Mouse (Mus musculus): ENCODE measurements around the gene L1cam. TPM values are rescaled to one million over a fixed set of nuclear protein-coding genes. Genes with fewer than 3 reads are reported as not detected.
A peak's percentile ranks its signal among the peaks of the same experiment; 100 is the strongest.

L1cam gene
- total RNA-seq (2021) = 1 to 10 TPM; 2.2 to 2.3 TPM

DNA sequence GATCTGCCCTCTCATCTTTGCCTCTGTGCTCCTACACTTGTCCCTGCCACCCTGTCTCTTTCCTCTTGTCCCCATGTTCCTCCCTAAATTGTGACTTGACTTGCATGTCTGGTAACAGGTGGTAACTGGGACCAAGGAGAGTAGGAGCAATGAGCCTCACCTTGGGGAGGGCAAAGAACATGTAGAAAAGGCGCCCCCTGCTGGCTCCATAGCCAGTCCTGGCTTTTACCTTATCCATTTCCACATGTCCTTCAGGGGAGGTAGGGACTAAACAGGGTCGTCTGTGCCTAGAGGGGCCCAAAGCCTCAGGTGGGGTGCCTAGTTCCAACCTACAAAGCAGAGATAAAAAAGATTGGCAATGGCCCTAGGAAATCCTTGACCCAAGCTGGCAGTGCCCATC lies at the start of gene L1cam:
L1cam (minus strand) TSS at position 387 of the 400 bp plus-strand sequence.
- no peak for DNase-seq (ENCODE audit: low spot score)
- intact Hi-C loops (cut with DNase I) = loop anchor here (5.0 kb wide), 1 partner anchor 98 kb away; no protein-coding TSS in a partner anchor

GRCm38 (mm10) chrX:73942294-73942693 lies 46.4 kb upstream of the L1cam start:
- intact Hi-C loops (cut with DNase I) = loop anchor here (5.0 to 10.0 kb wide), 2 partner anchors 270 to 887 kb away; partner anchors contain the start of gene Slc6a8

GRCm38 (mm10) chrX:73941860-73942259 lies 46.0 kb upstream of the L1cam start:
- DNase-seq (ENCODE audit: low spot score) = no peak
- intact Hi-C loops (cut with DNase I) = loop anchor here (5.0 to 10.0 kb wide), 2 partner anchors 270 to 887 kb away; partner anchors contain the start of gene Slc6a8

More at GRCm38 (mm10) chrX:73942294-73942693, 46.4 kb upstream of the L1cam start:
- no peak for DNase-seq (ENCODE audit: low spot score)

DNA sequence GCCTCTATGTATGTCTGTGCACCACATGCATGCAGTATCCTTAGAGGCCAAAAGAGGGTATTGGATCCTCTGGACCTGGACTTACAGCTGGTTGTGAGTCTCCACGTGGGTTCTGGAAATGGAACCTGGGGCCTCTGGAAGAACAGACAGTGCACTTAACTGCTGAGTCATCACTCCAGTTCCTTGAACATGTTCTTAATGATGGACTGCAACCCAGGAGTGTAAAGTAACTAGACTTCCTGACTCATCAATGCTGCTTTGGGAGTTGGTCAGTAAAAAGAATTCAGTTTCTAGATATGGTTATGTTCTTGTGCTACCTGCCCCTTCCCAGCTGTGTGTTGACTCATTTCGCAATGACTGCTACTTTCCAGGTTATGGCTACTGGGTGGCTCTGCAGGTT lies 36.0 kb upstream of the L1cam start:
- DNase-seq (ENCODE audit: low spot score) = no peak
- intact Hi-C loops (cut with DNase I) = no loop called here

- intact Hi-C loops (cut with DNase I) = no loop called here
- peak; percentile 50 for DNase-seq (ENCODE audit: low spot score)
Observed at GRCm38 (mm10) chrX:73930402-73931062, 34.6 kb upstream of the L1cam start, which contains the start of gene Renbp. Renbp (minus strand) TSS chrX:73930850.

- no peak for DNase-seq (ENCODE audit: low spot score)
- intact Hi-C loops (cut with DNase I) = no loop called here
Observed at GRCm38 (mm10) chrX:73922550-73922882, 26.6 kb upstream of the L1cam start.

DNA sequence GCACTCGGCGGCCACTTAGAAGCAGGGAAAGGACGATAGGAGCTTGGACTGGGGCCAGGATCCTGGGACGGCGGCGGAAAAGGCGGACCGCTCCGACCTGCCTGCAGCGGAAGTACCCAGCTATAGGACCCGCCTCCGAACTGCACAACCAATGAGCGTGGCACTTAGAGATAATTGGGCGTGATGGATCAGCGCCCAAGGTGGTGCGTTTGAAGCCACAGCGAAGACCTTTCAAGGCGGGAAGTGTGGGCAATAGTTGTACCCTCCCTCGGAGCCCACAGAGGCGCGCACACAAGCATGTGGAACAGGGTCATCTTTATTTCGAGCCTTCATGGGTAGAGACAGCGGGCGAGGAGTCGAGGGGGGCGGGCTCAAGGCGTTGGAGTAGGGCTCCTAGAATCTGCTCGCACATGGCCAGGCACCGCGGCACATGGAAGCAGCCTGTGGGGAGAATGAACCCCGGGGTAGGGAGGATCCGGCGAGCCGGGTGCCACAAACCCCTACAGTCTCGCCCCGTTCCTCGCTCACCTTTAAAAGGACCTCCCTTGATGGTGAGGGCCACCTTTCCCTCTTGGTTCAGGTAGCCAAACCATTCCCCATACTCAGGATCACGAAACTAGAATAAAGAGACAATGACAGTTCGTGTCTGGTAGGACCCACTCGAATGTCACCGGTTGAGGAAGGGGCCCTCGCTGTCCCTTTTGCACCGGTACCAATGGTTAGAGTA lies 26.1 kb upstream of the L1cam start, which contains the start of the genes Arhgap4 and Naa10:
Arhgap4 (minus strand) TSS at position 48 of the 727 bp plus-strand sequence.
Naa10 (minus strand) TSS at position 122 of the 727 bp plus-strand sequence.
- DNase-seq (ENCODE audit: low spot score) = peak; percentile 75
- intact Hi-C loops (cut with DNase I) = no loop called here

DNA sequence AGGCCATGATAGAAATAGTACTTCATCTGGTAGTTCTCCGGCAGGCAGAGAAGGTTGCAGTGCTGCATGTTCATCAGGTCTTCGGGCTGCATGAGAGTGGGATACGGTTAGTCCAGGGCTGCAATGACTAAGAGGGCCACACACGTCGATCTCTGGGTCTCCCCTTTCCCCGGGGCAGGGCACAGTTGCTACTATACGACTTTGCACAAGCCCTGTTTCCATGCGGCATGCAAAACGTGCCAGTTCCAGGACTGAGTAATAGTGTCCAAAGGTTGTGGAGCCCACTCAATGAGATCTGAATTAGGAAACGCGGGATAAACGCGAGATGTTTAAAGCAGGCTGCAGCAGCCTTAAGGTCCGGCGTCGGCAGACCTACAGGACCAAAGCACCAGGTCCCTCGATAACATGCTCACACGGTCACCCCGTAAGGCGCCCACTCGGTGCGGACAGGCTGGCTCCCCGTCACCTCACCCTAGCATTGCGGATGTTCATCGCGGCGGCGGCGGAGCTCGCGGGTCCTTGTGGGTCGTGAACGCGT lies 25.4 kb upstream of the L1cam start:
- intact Hi-C loops (cut with DNase I) = no loop called here
- DNase-seq (ENCODE audit: low spot score) = no peak

DNA sequence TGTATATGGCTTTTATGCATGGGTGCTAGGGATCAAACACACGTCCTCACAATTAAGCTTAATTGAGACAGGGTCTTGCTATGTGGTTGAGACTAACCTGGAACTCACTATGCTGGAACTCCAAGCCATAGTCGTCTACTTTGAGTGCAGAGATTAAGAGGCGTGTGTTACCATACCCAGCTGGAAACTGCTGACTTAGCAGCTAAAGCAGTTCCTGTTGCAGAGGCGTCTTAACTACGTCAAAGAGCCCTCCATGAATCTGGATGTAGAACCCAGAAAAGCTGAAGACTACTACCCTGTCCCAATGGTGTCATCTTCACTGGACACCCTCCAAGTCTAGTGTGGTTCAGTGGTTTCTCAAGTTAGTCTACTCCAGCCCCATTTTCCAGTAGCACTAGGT lies 22.7 kb upstream of the L1cam start:
- intact Hi-C loops (cut with DNase I) = no loop called here
- DNase-seq (ENCODE audit: low spot score) = no peak

DNA sequence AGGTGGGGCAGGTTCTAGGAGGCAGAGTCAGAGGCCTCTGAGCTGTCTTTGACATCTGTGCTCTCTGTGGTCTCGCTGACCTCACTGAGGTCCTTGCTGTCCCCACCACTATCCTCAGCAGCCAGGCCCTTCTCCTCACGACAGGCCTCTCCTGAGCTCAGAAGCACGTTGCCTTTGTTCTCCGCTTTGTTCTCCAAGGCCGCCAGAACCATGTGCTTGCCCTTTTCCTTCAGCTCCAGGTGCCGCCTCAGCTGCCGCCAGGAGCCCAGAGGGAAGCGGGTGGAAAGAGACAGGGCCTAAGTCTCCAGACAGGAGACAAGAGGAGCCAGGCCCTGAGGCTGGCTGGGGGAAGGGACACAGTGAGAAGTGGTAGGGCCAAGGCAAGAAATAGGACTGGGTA lies 21.0 kb upstream of the L1cam start:
- intact Hi-C loops (cut with DNase I) = no loop called here
- no peak for DNase-seq (ENCODE audit: low spot score)

- intact Hi-C loops (cut with DNase I) = no loop called here
- peak; percentile 80 for DNase-seq (ENCODE audit: low spot score)
Observed at GRCm38 (mm10) chrX:73914827-73915703, 19.2 kb upstream of the L1cam start.

DNA sequence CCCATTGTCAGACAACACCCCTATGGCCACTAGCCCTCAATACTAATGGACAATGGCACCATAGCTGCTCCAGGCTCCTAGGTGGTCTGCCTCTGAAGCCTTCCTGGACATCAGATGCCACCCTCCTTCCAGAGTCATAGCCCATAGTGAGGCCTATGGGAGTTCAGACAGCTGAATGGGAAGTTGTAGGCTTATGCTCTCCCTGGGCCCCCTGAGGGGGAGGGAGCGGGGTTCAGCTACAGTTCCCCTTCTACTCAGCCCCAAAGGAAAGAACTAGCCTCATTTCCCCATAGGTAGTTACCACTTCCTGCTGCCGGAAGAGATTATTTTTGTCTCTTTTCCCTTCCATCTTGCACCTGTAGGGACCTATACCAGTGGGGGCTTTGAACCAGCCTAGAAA lies 15.7 kb upstream of the L1cam start:
- DNase-seq (ENCODE audit: low spot score) = no peak
- intact Hi-C loops (cut with DNase I) = no loop called here

GRCm38 (mm10) chrX:73911156-73911555 lies 15.3 kb upstream of the L1cam start:
- DNase-seq (ENCODE audit: low spot score) = no peak

GRCm38 (mm10) chrX:73910451-73910850 lies 14.5 kb upstream of the L1cam start:
- intact Hi-C loops (cut with DNase I) = no loop called here
- DNase-seq (ENCODE audit: low spot score) = no peak

More at GRCm38 (mm10) chrX:73911156-73911555, 15.3 kb upstream of the L1cam start:
- intact Hi-C loops (cut with DNase I) = no loop called here

- intact Hi-C loops (cut with DNase I) = no loop called here
Observed at GRCm38 (mm10) chrX:73910049-73910448, 14.1 kb upstream of the L1cam start.

DNA sequence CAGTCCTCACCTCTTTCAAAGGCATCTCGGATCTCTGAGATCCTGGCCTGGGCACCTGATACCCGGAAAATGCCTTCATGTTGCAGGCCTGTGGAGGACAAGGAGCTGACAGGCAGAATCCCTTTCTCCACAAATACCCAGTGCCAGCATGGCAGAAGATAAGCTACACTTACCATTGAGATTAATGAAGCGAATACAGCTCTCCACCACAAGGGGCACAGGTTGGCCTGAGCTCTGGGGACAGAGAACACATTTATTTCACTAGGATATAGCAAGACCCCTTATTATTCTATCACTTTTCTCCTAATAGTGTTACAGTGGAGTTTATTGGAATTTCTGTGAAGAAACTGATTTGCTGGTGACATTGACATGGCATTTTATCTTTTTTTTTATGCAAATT lies 2.1 kb upstream of the L1cam start:
- DNase-seq (ENCODE audit: low spot score) = no peak
- intact Hi-C loops (cut with DNase I) = loop anchor here (5.0 kb wide), 1 partner anchor 101 kb away; no protein-coding TSS in a partner anchor

More at GRCm38 (mm10) chrX:73910049-73910448, 14.1 kb upstream of the L1cam start:
- no peak for DNase-seq (ENCODE audit: low spot score)

GRCm38 (mm10) chrX:73892833-73893232 lies 3.1 kb downstream of the L1cam start:
- intact Hi-C loops (cut with DNase I) = loop anchor here (5.0 kb wide), 1 partner anchor 221 kb away; the partner anchor contains the start of gene Slc6a8

DNA sequence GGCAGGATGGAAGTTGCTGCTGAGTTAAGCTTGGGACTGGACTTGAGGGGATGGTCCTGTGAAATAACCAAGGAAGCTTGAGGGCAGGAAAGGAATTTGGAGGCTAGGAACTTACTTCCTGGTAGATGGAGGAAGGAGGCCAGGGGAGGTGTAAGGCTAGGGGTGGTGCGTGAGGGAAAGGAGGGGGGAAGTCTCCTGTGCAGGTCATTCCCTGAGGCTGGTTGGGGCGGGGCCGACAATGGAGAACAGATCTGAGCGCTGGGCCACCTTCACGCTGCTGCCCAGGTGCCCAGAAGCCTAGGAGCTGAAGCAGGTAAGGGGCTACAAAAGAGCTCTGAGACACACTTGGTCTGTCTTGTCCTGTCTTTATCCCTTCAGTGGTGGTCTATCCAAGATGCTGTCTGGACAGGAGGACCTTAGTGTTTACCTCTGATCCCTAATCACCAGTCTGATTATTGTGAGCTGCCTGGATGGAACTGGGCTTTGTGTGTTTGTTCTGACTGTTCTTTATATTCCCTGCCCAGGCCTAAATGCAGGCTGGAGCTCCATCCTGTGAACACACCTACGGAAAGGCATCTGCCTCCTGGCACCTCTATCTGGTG lies 4.3 kb downstream of the L1cam start, which contains the start of gene Avpr2:
Avpr2 (plus strand) TSS at position 552 of the 602 bp plus-strand sequence.
- intact Hi-C loops (cut with DNase I) = loop anchor here (5.0 kb wide), 1 partner anchor 219 kb away; the partner anchor contains the start of gene Slc6a8
- DNase-seq (ENCODE audit: low spot score) = no peak

More at GRCm38 (mm10) chrX:73892833-73893232, 3.1 kb downstream of the L1cam start:
- DNase-seq (ENCODE audit: low spot score) = no peak

DNA sequence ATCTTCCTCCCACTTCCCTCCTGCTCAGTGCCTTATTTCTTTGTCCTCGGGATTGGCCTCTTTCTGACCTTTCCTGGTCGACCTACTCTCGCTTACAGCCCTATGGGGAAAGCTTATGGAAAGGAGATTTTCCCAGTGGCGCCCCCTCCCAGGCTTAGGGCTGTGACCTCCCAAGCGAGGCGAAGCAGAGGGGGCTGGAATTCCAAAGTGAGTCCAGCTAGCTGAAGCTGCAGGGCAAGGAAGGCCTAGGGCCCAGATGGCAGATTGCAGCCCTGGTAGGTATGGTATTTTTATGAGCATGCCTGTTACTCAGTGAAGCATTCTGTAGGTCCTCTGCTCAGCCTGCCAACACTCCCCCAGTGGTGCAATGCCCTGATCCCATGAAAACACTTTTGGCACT lies 14.4 kb downstream of the L1cam start:
- intact Hi-C loops (cut with DNase I) = no loop called here
- DNase-seq (ENCODE audit: low spot score) = no peak
